Mouse (Mus musculus): ENCODE data around the gene Nudt7. TPM values are rescaled to one million over a fixed set of nuclear protein-coding genes. Genes with fewer than 3 reads are reported as not detected.

The Nudt7 gene
- polyA plus RNA-seq, 1 experiment from 2014 or later = 42.7 TPM

GRCm38 (mm10) chr8:114121781-114122180 is 11.6 kb upstream of the Nudt7 start:
- Histone ChIP-seq H3K9me3 (ENCODE audit: low read length) (no peaks in the 10 kb centered on the region), H3K27ac (ENCODE audit: low read depth) (no peak overlapping the region), H3K9ac (replicated peaks) (no peak overlapping the region), H3K4me1 (ENCODE audit: insufficient read depth) (no peaks in the 10 kb centered on the region), H3K4me3 (ENCODE audit: low read depth, low read length) (no peak overlapping the region), H3K4me2 (ENCODE audit: low read depth, low read length) (no peak overlapping the region), H3K27me3 (ENCODE audit: insufficient read depth, low read length) (no peaks in the 10 kb centered on the region), H3K36me3 (replicated peaks; ENCODE audit: insufficient read depth, low read length) (no peaks in the 10 kb centered on the region)
- WGBS (ENCODE audit: insufficient replicate concordance) = 59% methylated on average over 1 of the region's 1 CpGs
- ATAC-seq = no peak
- DNase-seq = no peak
- TF ChIP-seq EP300 (IDR thresholded peaks at IDR 0.05; ENCODE audit: low read depth) = no peak
- TF ChIP-seq CTCF (IDR thresholded peaks at IDR 0.05; ENCODE audit: low read depth) = no peak

- Histone ChIP-seq H3K36me3 (replicated peaks; ENCODE audit: insufficient read depth, low read length) (no peaks in the 10 kb centered on the region), H3K9ac (replicated peaks) (no peak overlapping the region), H3K27me3 (ENCODE audit: insufficient read depth, low read length) (no peaks in the 10 kb centered on the region), H3K9me3 (ENCODE audit: low read length) (no peaks in the 10 kb centered on the region; the same call in 1 of the 2 replicates), H3K4me1 (ENCODE audit: insufficient read depth) (no peaks in the 10 kb centered on the region), H3K27ac (ENCODE audit: low read depth) (no peak overlapping the region), H3K4me3 (ENCODE audit: low read depth, low read length) (no peak overlapping the region), H3K4me2 (ENCODE audit: low read depth, low read length) (no peak overlapping the region)
- WGBS (ENCODE audit: insufficient replicate concordance) = 28% methylated on average over 3 of the region's 3 CpGs
- TF ChIP-seq EP300 (IDR thresholded peaks at IDR 0.05; ENCODE audit: low read depth) (no peak), CTCF (IDR thresholded peaks at IDR 0.05; ENCODE audit: low read depth) (no peak)
- DNase-seq (no peak), ATAC-seq (no peak)
These were observed 9.7 kb upstream of the Nudt7 start for GRCm38 (mm10) chr8:114123611-114124010.

- no peak for DNase-seq
- H3K4me3 ChIP-seq (ENCODE audit: low read depth, low read length) = no peak overlapping the region
- H3K9me3 ChIP-seq (ENCODE audit: low read length) = no peaks in the 10 kb centered on the region; the same call in 1 of the 2 replicates
- TF ChIP-seq CTCF (IDR thresholded peaks at IDR 0.05; ENCODE audit: low read depth) = no peak
- no peak for TF ChIP-seq EP300 (IDR thresholded peaks at IDR 0.05; ENCODE audit: low read depth)
- H3K9ac ChIP-seq (replicated peaks) = no peak overlapping the region
- H3K27me3 ChIP-seq (ENCODE audit: insufficient read depth, low read length) = no peaks in the 10 kb centered on the region
- H3K4me1 ChIP-seq (ENCODE audit: insufficient read depth) = no peaks in the 10 kb centered on the region
- no peak overlapping the region for H3K27ac ChIP-seq (ENCODE audit: low read depth)
- no peaks in the 10 kb centered on the region for H3K36me3 ChIP-seq (replicated peaks; ENCODE audit: insufficient read depth, low read length)
- no peak for ATAC-seq
- WGBS (ENCODE audit: insufficient replicate concordance) = 58% methylated on average over 4 of the region's 4 CpGs
- H3K4me2 ChIP-seq (ENCODE audit: low read depth, low read length) = no peak overlapping the region
These were observed 9.1 kb upstream of the Nudt7 start for GRCm38 (mm10) chr8:114124084-114124750.

GRCm38 (mm10) chr8:114130838-114131237 is 2.5 kb upstream of the Nudt7 start:
- H3K9ac ChIP-seq (replicated peaks) = no peak overlapping the region
- H3K4me3 ChIP-seq (ENCODE audit: low read depth, low read length) = no peak overlapping the region
- no peaks in the 10 kb centered on the region for H3K36me3 ChIP-seq (replicated peaks; ENCODE audit: insufficient read depth, low read length)
- WGBS (ENCODE audit: insufficient replicate concordance) = 60% methylated on average over 7 of the region's 7 CpGs
- ATAC-seq (peak; percentile 22), DNase-seq (no peak)
- H3K4me2 ChIP-seq (ENCODE audit: low read depth, low read length) = no peak overlapping the region
- H3K27ac ChIP-seq (ENCODE audit: low read depth) = no peak overlapping the region
- H3K9me3 ChIP-seq (ENCODE audit: low read length) = no peaks in the 10 kb centered on the region; the same call in 1 of the 2 replicates
- no peaks in the 10 kb centered on the region for H3K27me3 ChIP-seq (ENCODE audit: insufficient read depth, low read length)
- peaks cover 20% of the 10 kb centered on the region for H3K4me1 ChIP-seq (ENCODE audit: insufficient read depth)
- TF ChIP-seq EP300 (IDR thresholded peaks at IDR 0.05; ENCODE audit: low read depth) = no peak

- H3K4me1 ChIP-seq (ENCODE audit: insufficient read depth) = peaks cover 20% of the 10 kb centered on the region
- no peak overlapping the region for H3K4me2 ChIP-seq (ENCODE audit: low read depth, low read length)
- WGBS (ENCODE audit: insufficient replicate concordance) = 78% methylated on average over 4 of the region's 4 CpGs
- no peaks in the 10 kb centered on the region; the same call in 1 of the 2 replicates for H3K9me3 ChIP-seq (ENCODE audit: low read length)
- no peak overlapping the region for H3K9ac ChIP-seq (replicated peaks)
- no peak for DNase-seq
- TF ChIP-seq EP300 (IDR thresholded peaks at IDR 0.05; ENCODE audit: low read depth) (no peak), CTCF (IDR thresholded peaks at IDR 0.05; ENCODE audit: low read depth) (no peak)
- H3K27ac ChIP-seq (ENCODE audit: low read depth) = no peak overlapping the region
- H3K27me3 ChIP-seq (ENCODE audit: insufficient read depth, low read length) = no peaks in the 10 kb centered on the region
- no peak overlapping the region for H3K4me3 ChIP-seq (ENCODE audit: low read depth, low read length)
- ATAC-seq = no peak
- H3K36me3 ChIP-seq (replicated peaks; ENCODE audit: insufficient read depth, low read length) = no peaks in the 10 kb centered on the region
These were observed 1.9 kb upstream of the Nudt7 start for GRCm38 (mm10) chr8:114131421-114131820.

GRCm38 (mm10) chr8:114133050-114133509 is 277 bp upstream of the Nudt7 start:
- Histone ChIP-seq H3K27ac (ENCODE audit: low read depth) (no peak overlapping the region), H3K36me3 (replicated peaks; ENCODE audit: insufficient read depth, low read length) (no peaks in the 10 kb centered on the region), H3K4me2 (ENCODE audit: low read depth, low read length) (peak overlapping the region; percentile 81), H3K9me3 (ENCODE audit: low read length) (no peaks in the 10 kb centered on the region; the same call in 1 of the 2 replicates), H3K4me3 (ENCODE audit: low read depth, low read length) (peak overlapping the region; percentile 58), H3K9ac (replicated peaks) (no peak overlapping the region; the same call in 1 of the 2 replicates), H3K27me3 (ENCODE audit: insufficient read depth, low read length) (no peaks in the 10 kb centered on the region), H3K4me1 (ENCODE audit: insufficient read depth) (peaks cover 23% of the 10 kb centered on the region)
- ATAC-seq = 0 out of 2 replicates have a peak, but pooled peaks have one; percentile 1
- WGBS (ENCODE audit: insufficient replicate concordance) = 30% methylated on average over 14 of the region's 14 CpGs
- no peak for DNase-seq
- TF ChIP-seq EP300 (IDR thresholded peaks at IDR 0.05; ENCODE audit: low read depth) (no peak), CTCF (IDR thresholded peaks at IDR 0.05; ENCODE audit: low read depth) (no peak)

Measured in liver, postnatal 0 days (tissue).